Mouse (Mus musculus) heart, adult 2 months (tissue): ENCODE data around the gene Ppp2r5d. TPM values are rescaled to one million over a fixed set of nuclear protein-coding genes. Genes with fewer than 3 reads are reported as not detected.

Experiments used
- DNase-seq, 2 experiments: peaks; one replicate each; pipeline ENCODE4 v3.0.0; 2021
- H3K27ac ChIP-seq: fragments of 200-600 bp; 2 replicates; pipeline ENCODE4 v1.8.1; 2022
- H3K27me3 ChIP-seq: fragments of 200-500 bp; 2 replicates; pipeline ENCODE4 v1.6.1; 2012; ENCODE audit warnings: mild to moderate bottlenecking, low read length, inconsistent platforms, mixed read lengths; ENCODE audit not compliant: control insufficient read depth, insufficient read depth
- H3K36me3 ChIP-seq: fragments of 200-500 bp; 2 replicates; pipeline ENCODE4 v1.6.1; 2012; ENCODE audit warnings: low read length, inconsistent platforms; ENCODE audit not compliant: control insufficient read depth, insufficient read depth
- H3K4me1 ChIP-seq: fragments of 200-500 bp; 2 replicates; pipeline ENCODE4 v1.6.1; 2011; ENCODE audit warnings: low read length; ENCODE audit not compliant: control insufficient read depth, insufficient read depth
- H3K4me3 ChIP-seq: fragments of 200-600 bp; 2 replicates; pipeline ENCODE4 v1.8.1; 2022
- H3K79me2 ChIP-seq: fragments of 200-500 bp; replicated peaks from 2 replicates; pipeline ENCODE4 v1.6.1; 2012; ENCODE audit warnings: mild to moderate bottlenecking, inconsistent platforms, low read length, moderate library complexity, mixed read lengths; ENCODE audit not compliant: control insufficient read depth, insufficient read depth
- H3K9ac ChIP-seq: fragments of 200-500 bp; 2 replicates; pipeline ENCODE4 v1.6.1; 2012; ENCODE audit warnings: low read depth, mild to moderate bottlenecking, control low read depth, inconsistent platforms, low read length, mixed read lengths
- CTCF ChIP-seq: fragments of 200-600 bp; IDR thresholded peaks from 2 replicates; pipeline ENCODE4 v1.8.1; 2022; ENCODE audit warnings: antibody characterized with exemption, mild to moderate bottlenecking, moderate library complexity
- EP300 ChIP-seq: fragments of 200-500 bp; IDR thresholded peaks from 2 replicates; pipeline ENCODE4 v1.6.1; 2011; ENCODE audit warnings: low read depth, low read length, control low read depth; ENCODE audit not compliant: insufficient read depth
- POLR2A ChIP-seq: fragments of 200-500 bp; IDR thresholded peaks from 2 replicates; pipeline ENCODE4 v1.6.1; 2011; ENCODE audit warnings: mild to moderate bottlenecking, low read depth, low read length, control low read depth; ENCODE audit not compliant: insufficient read depth
- WGBS: fragments of 180-500 bp; shearing (Covaris S2); methylation state at CpG from one replicate; pipeline ENCODE4 v1.1.7; 2018; 5-methylcytosine and 5-hydroxymethylcytosine counted together
- intact Hi-C: fragments of 180-260 bp; cut with DNase I; formaldehyde crosslinking; loops from one replicate; pipeline ENCODE4 v1.15.1; 2025
- polyA plus RNA-seq: library from polyadenylated mRNA; depleted of rRNA; stranded (reverse); fragments of >200 nt; gene quantifications from 2 replicates; pipeline ENCODE4 v1.2.3, GENCODE M21; 2012
- total RNA-seq, 2 experiments: library from RNA; stranded (reverse); gene quantifications; 2 replicates each; pipeline ENCODE4 v1.2.3; 2021

The Ppp2r5d gene
- total and polyA plus RNA-seq, 3 experiments: 28.1 to 32.0 (median 30.8) TPM

GRCm38 (mm10) chr17:46725273-46725672 is 20.4 kb upstream of the Ppp2r5d start:
- intact Hi-C loops: loop anchor here (2.0 kb wide), 1 partner anchor 200 kb away; no protein-coding TSS in a partner anchor
- Histone ChIP-seq H3K36me3 (no peaks in the 10 kb centered on the region), H3K9ac (no peak overlapping the region), H3K4me1 (no peaks in the 10 kb centered on the region), H3K27me3 (no peaks in the 10 kb centered on the region), H3K27ac (no peak overlapping the region), H3K4me3 (no peak overlapping the region), H3K79me2 (no peaks in the 10 kb centered on the region)
- WGBS: 67% methylated on average over 9 of the region's 9 CpGs
- no peak for DNase-seq
- TF ChIP-seq EP300 (no peak), CTCF (peak; percentile 66), POLR2A (no peak)

- Histone ChIP-seq H3K36me3 (no peaks in the 10 kb centered on the region), H3K4me1 (no peaks in the 10 kb centered on the region), H3K9ac (no peak overlapping the region), H3K27me3 (no peaks in the 10 kb centered on the region), H3K79me2 (no peaks in the 10 kb centered on the region), H3K4me3 (no peak overlapping the region), H3K27ac (no peak overlapping the region)
- TF ChIP-seq EP300 (no peak), CTCF (no peak), POLR2A (no peak)
- 81% methylated on average over 20 of the region's 20 CpGs for WGBS
- no peak for DNase-seq
- intact Hi-C loops: loop anchor here (2.0 kb wide), 1 partner anchor 200 kb away; no protein-coding TSS in a partner anchor
These were observed 19.7 kb upstream of the Ppp2r5d start for GRCm38 (mm10) chr17:46724477-46725084.

GRCm38 (mm10) chr17:46721077-46721476 is 16.2 kb upstream of the Ppp2r5d start:
- TF ChIP-seq POLR2A: no peak
- no peak for TF ChIP-seq CTCF
- TF ChIP-seq EP300: no peak
- H3K4me3 ChIP-seq: no peak overlapping the region
- intact Hi-C loops: no loop called here
- no peak overlapping the region for H3K9ac ChIP-seq
- no peaks in the 10 kb centered on the region for H3K36me3 ChIP-seq
- DNase-seq: no peak
- WGBS: 95% methylated on average over 7 of the region's 7 CpGs
- no peaks in the 10 kb centered on the region for H3K79me2 ChIP-seq
- H3K27ac ChIP-seq: no peak overlapping the region
- no peaks in the 10 kb centered on the region for H3K27me3 ChIP-seq
- no peaks in the 10 kb centered on the region for H3K4me1 ChIP-seq

GRCm38 (mm10) chr17:46714756-46715481 is 10.0 kb upstream of the Ppp2r5d start:
- intact Hi-C loops: loop anchor here (5.0 kb wide), 2 partner anchors 37 to 163 kb away; partner anchors contain the start of gene Cnpy3
- Histone ChIP-seq H3K27me3 (no peaks in the 10 kb centered on the region), H3K36me3 (0 out of 2 replicates have a peak, but pooled peaks cover 2% of the 10 kb centered on the region), H3K4me3 (no peak overlapping the region), H3K9ac (no peak overlapping the region), H3K27ac (no peak overlapping the region), H3K4me1 (peaks cover 1% of the 10 kb centered on the region; the same call in 1 of the 2 replicates), H3K79me2 (peaks cover 2% of the 10 kb centered on the region; the same call in 1 of the 2 replicates)
- DNase-seq: no peak
- 91% methylated on average over 11 of the region's 11 CpGs for WGBS
- TF ChIP-seq POLR2A (no peak), CTCF (peak; percentile 69), EP300 (no peak)

GRCm38 (mm10) chr17:46713849-46714248 is 8.9 kb upstream of the Ppp2r5d start:
- 64% methylated on average over 9 of the region's 9 CpGs for WGBS
- intact Hi-C loops: loop anchor here (2.0 to 5.0 kb wide), 3 partner anchors 33 to 162 kb away; partner anchors contain the start of genes Cnpy3 and Klhdc3
- TF ChIP-seq CTCF: no peak
- TF ChIP-seq POLR2A: no peak
- no peak for TF ChIP-seq EP300

More at GRCm38 (mm10) chr17:46713849-46714248, 8.9 kb upstream of the Ppp2r5d start:
- no peak for DNase-seq
- Histone ChIP-seq H3K4me3 (no peak overlapping the region), H3K27me3 (no peaks in the 10 kb centered on the region), H3K36me3 (0 out of 2 replicates have a peak, but pooled peaks cover 2% of the 10 kb centered on the region), H3K27ac (no peak overlapping the region), H3K9ac (no peak overlapping the region), H3K4me1 (peaks cover 1% of the 10 kb centered on the region; the same call in 1 of the 2 replicates), H3K79me2 (peaks cover 2% of the 10 kb centered on the region; the same call in 1 of the 2 replicates)
